Mouse (Mus musculus) lung, postnatal 0 days (tissue): ENCODE measurements at regions not wholly inside any gene's neighbourhood (a gene's known extent, or its start where the extent isn't known, plus 50 kb on each side); places are given as distances from the start of the nearest gene placed in this dataset.

Experiments used
- ATAC-seq: fragments of 200-750 bp; cut with Nextera tagmentation; 2 replicates; pipeline ENCODE4 v1.8.0; 2017; ENCODE audit warnings: moderate library complexity
- DNase-seq: peaks from one replicate; pipeline ENCODE4 v3.0.0-alpha.2; 2016; ENCODE audit warnings: low spot score
- H3K27ac ChIP-seq: fragments of 300-500 bp; sonication (generic); 2 replicates; pipeline ENCODE4 v1.5.1; 2014; ENCODE audit warnings: antibody characterized with exemption, mild to moderate bottlenecking, low read length, mixed read lengths
- H3K27me3 ChIP-seq: fragments of 300-500 bp; sonication (generic); replicated peaks from 2 replicates; pipeline ENCODE4 v1.6.1; 2014; ENCODE audit warnings: low read length, mixed read lengths; ENCODE audit not compliant: insufficient read depth
- H3K36me3 ChIP-seq: fragments of 300-500 bp; sonication (generic); 2 replicates; pipeline ENCODE4 v1.6.1; 2014; ENCODE audit warnings: low read length, mixed read lengths; ENCODE audit not compliant: insufficient read depth
- H3K4me1 ChIP-seq: fragments of 300-500 bp; sonication (generic); 2 replicates; pipeline ENCODE4 v1.6.1; 2014; ENCODE audit warnings: antibody characterized with exemption, low read depth, low read length, mixed read lengths; ENCODE audit not compliant: insufficient read depth
- H3K4me2 ChIP-seq: fragments of 300-500 bp; sonication (generic); replicated peaks from 2 replicates; pipeline ENCODE4 v1.6.1; 2014; ENCODE audit warnings: low read depth, mild to moderate bottlenecking, low read length, moderate library complexity, mixed read lengths
- H3K4me3 ChIP-seq: fragments of 300-500 bp; sonication (generic); 2 replicates; pipeline ENCODE4 v1.5.1; 2014; ENCODE audit warnings: low read depth, low read length
- H3K9ac ChIP-seq: fragments of 300-500 bp; sonication (generic); replicated peaks from 2 replicates; pipeline ENCODE4 v1.6.1; 2014; ENCODE audit warnings: low read depth, mild to moderate bottlenecking
- H3K9me3 ChIP-seq: fragments of 300-500 bp; sonication (generic); 2 replicates; pipeline ENCODE4 v1.6.1; 2016; ENCODE audit warnings: low read length, mixed read lengths
- CTCF ChIP-seq: IDR thresholded peaks from 2 replicates; pipeline ENCODE4 v1.5.1; 2016; ENCODE audit warnings: antibody characterized with exemption, mild to moderate bottlenecking
- EP300 ChIP-seq: IDR thresholded peaks from 2 replicates; pipeline ENCODE4 v1.6.1; 2016; ENCODE audit warnings: antibody characterized with exemption, mild to moderate bottlenecking, control low read depth
- WGBS: fragments of 180-500 bp; shearing (Covaris S2); extraction: QIAGEN DNeasy Blood & Tissue Kit; methylation state at CpG from one replicate; pipeline ENCODE4 v1.1.7; 2014; 5-methylcytosine and 5-hydroxymethylcytosine counted together

- no peak for TF ChIP-seq EP300
- Histone ChIP-seq H3K27me3 (no peaks in the 10 kb centered on the region), H3K9ac (no peak overlapping the region), H3K27ac (no peak overlapping the region), H3K4me2 (no peak overlapping the region), H3K4me3 (no peak overlapping the region), H3K9me3 (no peaks in the 10 kb centered on the region), H3K36me3 (no peaks in the 10 kb centered on the region), H3K4me1 (no peaks in the 10 kb centered on the region)
- no peak for DNase-seq
- no peak for ATAC-seq
Observed at GRCm38 (mm10) chr4:29130485-29130884, 317.6 kb downstream of the Epha7 start.

- Histone ChIP-seq H3K9me3 (no peaks in the 10 kb centered on the region), H3K4me2 (peak overlapping the region; percentile 39; the same call in 1 of the 2 replicates), H3K27ac (no peak overlapping the region), H3K27me3 (no peaks in the 10 kb centered on the region), H3K36me3 (no peaks in the 10 kb centered on the region), H3K9ac (no peak overlapping the region), H3K4me1 (no peaks in the 10 kb centered on the region), H3K4me3 (no peak overlapping the region)
- WGBS: 45% methylated on average over 21 of the region's 21 CpGs
- peak; percentile 24 for DNase-seq
- no peak for TF ChIP-seq EP300
- no peak for TF ChIP-seq CTCF
- ATAC-seq: no peak
Observed at GRCm38 (mm10) chr4:29133404-29134307, 320.7 kb downstream of the Epha7 start.

GRCm38 (mm10) chr4:29135685-29136385 is 322.9 kb downstream of the Epha7 start:
- no peaks in the 10 kb centered on the region for H3K27me3 ChIP-seq
- H3K27ac ChIP-seq: no peak overlapping the region
- H3K9ac ChIP-seq: no peak overlapping the region
- no peaks in the 10 kb centered on the region for H3K9me3 ChIP-seq
- TF ChIP-seq EP300: no peak
- no peak for TF ChIP-seq CTCF
- ATAC-seq (no peak), DNase-seq (no peak)
- no peaks in the 10 kb centered on the region for H3K36me3 ChIP-seq
- H3K4me3 ChIP-seq: no peak overlapping the region
- 29% methylated on average over 5 of the region's 5 CpGs for WGBS
- no peak overlapping the region for H3K4me2 ChIP-seq
- no peaks in the 10 kb centered on the region for H3K4me1 ChIP-seq

- Histone ChIP-seq H3K9ac (no peak overlapping the region), H3K4me2 (no peak overlapping the region), H3K9me3 (no peaks in the 10 kb centered on the region), H3K36me3 (no peaks in the 10 kb centered on the region), H3K27ac (no peak overlapping the region), H3K27me3 (no peaks in the 10 kb centered on the region), H3K4me1 (no peaks in the 10 kb centered on the region), H3K4me3 (no peak overlapping the region)
- WGBS: 51% methylated on average over 8 of the region's 8 CpGs
- DNase-seq: peak; percentile 38
- ATAC-seq: peak; percentile 44
- TF ChIP-seq EP300: no peak
- TF ChIP-seq CTCF: no peak
Observed at GRCm38 (mm10) chr4:29138771-29139301, 325.9 kb downstream of the Epha7 start.

- H3K27ac ChIP-seq: no peak overlapping the region
- H3K36me3 ChIP-seq: no peaks in the 10 kb centered on the region
- no peak overlapping the region for H3K4me2 ChIP-seq
- H3K27me3 ChIP-seq: no peaks in the 10 kb centered on the region
- H3K4me1 ChIP-seq: no peaks in the 10 kb centered on the region
- no peak for ATAC-seq
- H3K9me3 ChIP-seq: no peaks in the 10 kb centered on the region
- no peak overlapping the region for H3K4me3 ChIP-seq
- WGBS: 96% methylated on average over 1 of the region's 1 CpGs
- no peak for DNase-seq
- TF ChIP-seq EP300 (no peak), CTCF (no peak)
- H3K9ac ChIP-seq: no peak overlapping the region
Observed at GRCm38 (mm10) chr4:29143415-29143814, 330.5 kb downstream of the Epha7 start.

GRCm38 (mm10) chr4:29145242-29145641 is 332.3 kb downstream of the Epha7 start:
- H3K36me3 ChIP-seq: no peaks in the 10 kb centered on the region
- ATAC-seq (no peak), DNase-seq (no peak)
- 81% methylated on average over 4 of the region's 4 CpGs for WGBS
- no peaks in the 10 kb centered on the region for H3K27me3 ChIP-seq
- no peak overlapping the region for H3K9ac ChIP-seq
- H3K4me3 ChIP-seq: no peak overlapping the region
- TF ChIP-seq CTCF (no peak), EP300 (no peak)
- no peaks in the 10 kb centered on the region for H3K4me1 ChIP-seq
- no peaks in the 10 kb centered on the region for H3K9me3 ChIP-seq
- no peak overlapping the region for H3K4me2 ChIP-seq
- no peak overlapping the region for H3K27ac ChIP-seq
